Mouse (Mus musculus) heart, postnatal 0 days (tissue): Measurements from ENCODE around the gene Tpk1.

Experiments used
- CTCF ChIP-seq: IDR thresholded peaks from 2 replicates; pipeline ENCODE4 v1.5.1; 2016; ENCODE audit warnings: antibody characterized with exemption, control low read depth, low read depth
- EP300 ChIP-seq: IDR thresholded peaks from 2 replicates; pipeline ENCODE4 v1.6.1; 2016; ENCODE audit warnings: antibody characterized with exemption, low read depth

- TF ChIP-seq CTCF = no peak
- no peak for TF ChIP-seq EP300
Measured at GRCm38 (mm10) chr6:43353446-43353845, 312.6 kb downstream of the Tpk1 start.
